8 mouse cellular contexts compared by ENCODE assay signal in genomic region chr11:97468639-97469287, GRCm38 (mm10). TPM values are rescaled to one million over a fixed set of nuclear protein-coding genes. Genes with fewer than 3 reads are reported as not detected.
DNase-seq lines count a peak whose midpoint lies in the region; ATAC-seq and TF ChIP-seq lines count a peak whose summit lies in the region.

No protein-coding gene starts in this region.

- no peaks in the 10 kb centered on the region for H3K9me3 ChIP-seq in embryonic facial prominence, embryonic 14.5 days (ENCODE audit: control insufficient read depth, low read length)

- H3K9ac ChIP-seq in embryonic facial prominence, embryonic 14.5 days (ENCODE audit: low read depth, low read length) = no peak overlapping the region

- H3K27me3 ChIP-seq in embryonic facial prominence, embryonic 14.5 days (replicated peaks; ENCODE audit: control insufficient read depth, insufficient read depth, low read length) = no peaks in the 10 kb centered on the region
- H3K27me3 ChIP-seq in myocyte (ENCODE audit: control insufficient read depth, insufficient read depth, insufficient read length) = no peaks in the 10 kb centered on the region

- no peak overlapping the region for H3K27ac ChIP-seq in embryonic facial prominence, embryonic 14.5 days (replicated peaks; ENCODE audit: low read depth, low read length)

- no peak overlapping the region for H3K4me2 ChIP-seq in embryonic facial prominence, embryonic 14.5 days (ENCODE audit: low read depth, low read length)
- H3K4me2 ChIP-seq in myocyte (ENCODE audit: low read depth) = no peak overlapping the region

- 55% methylated on average over 14 of the region's 14 CpGs for WGBS in embryonic facial prominence, embryonic 14.5 days

- no peaks in the 10 kb centered on the region for H3K4me1 ChIP-seq in embryonic facial prominence, embryonic 14.5 days (ENCODE audit: control insufficient read depth, insufficient read depth, low read length)

- DNase-seq in A20 (ENCODE audit: low read depth, low spot score) (peak; percentile 86), liver (peak; percentile 87)
- DNase-seq in adrenal gland, postnatal 4 days (ENCODE audit: low spot score in 2 of 2) = peak; percentile 70 to 75
- peak; percentile 92 for DNase-seq in embryonic facial prominence, embryonic 14.5 days (ENCODE audit: low spot score)
- DNase-seq in heart, adult 9 months (ENCODE audit: low spot score in 2 of 2) = peak; percentile 53 to 80
- peak; percentile 88 for DNase-seq in kidney, adult 9 months
- peak; percentile 84 to 95 for DNase-seq in spleen, postnatal 4 days (ENCODE audit: low spot score in 2 of 2)

- H3K4me3 ChIP-seq in embryonic facial prominence, embryonic 14.5 days (ENCODE audit: low read depth, low read length) = no peak overlapping the region
- H3K4me3 ChIP-seq in myocyte = no peak overlapping the region

- H3K79me2 ChIP-seq in myocyte (ENCODE audit: control insufficient read depth, insufficient read depth) = no peaks in the 10 kb centered on the region

- H3ac ChIP-seq in myocyte (ENCODE audit: control insufficient read depth, insufficient read length) = no peak overlapping the region

- peaks cover 94% of the 10 kb centered on the region for H3K36me3 ChIP-seq in embryonic facial prominence, embryonic 14.5 days (ENCODE audit: control insufficient read depth, insufficient read depth, low read length)
- peaks cover 41% of the 10 kb centered on the region for H3K36me3 ChIP-seq in myocyte (ENCODE audit: control insufficient read depth, insufficient read depth)

- ATAC-seq in embryonic facial prominence, embryonic 14.5 days (ENCODE audit: low read depth) = peak; percentile 58; the same call in 1 of the 2 replicates

- no peak for TF ChIP-seq POLR2A in myocyte (IDR thresholded peaks at IDR 0.05; ENCODE audit: insufficient read length, low read depth)

TF ChIP-seq in myocyte, 11 proteins besides CTCF, POLR2A, EP300 and RAD21:
- TF ChIP-seq POLR2AphosphoS2 (IDR thresholded peaks at IDR 0.05; ENCODE audit: insufficient read length, low read depth) (peak; percentile 10), MYOG (IDR thresholded peaks at IDR 0.05; ENCODE audit: control insufficient read depth in 1 of 3, insufficient read depth in 1 of 3, insufficient read length in 2 of 3, low read depth in 2 of 3) (no peak)

RNA-seq across cellular contexts. Expression of gene 4933428G20Rik, which starts 31.4 kb away (rescaled TPM):
- total RNA-seq in adrenal gland, postnatal 4 days (2021) = under 1 TPM; 0.37 to 0.48 TPM
- polyA plus RNA-seq in embryonic facial prominence, embryonic 14.5 days (2014; fragmentation: Nextera tagmentation; extraction: Ambion mirVana) = 0.13 TPM in 1 of 2 replicates, not detected in the other
- polyA plus RNA-seq in myocyte (2012; fragmentation: generic; extraction: Trizol) = 1.0 TPM

RNA-seq across cellular contexts. Expression of gene Arhgap23, which starts 53.4 kb away (rescaled TPM):
- 10 to 100 TPM; 37.9 to 38.6 TPM for total RNA-seq in adrenal gland, postnatal 4 days (2021)
- polyA plus RNA-seq in embryonic facial prominence, embryonic 14.5 days (2014; fragmentation: Nextera tagmentation; extraction: Ambion mirVana) = 8.9 and 9.5 TPM in 2 replicates
- 41.9 TPM for polyA plus RNA-seq in myocyte (2012; fragmentation: generic; extraction: Trizol)
